Mouse (Mus musculus): ENCODE data around the gene Azin2. TPM values are rescaled to one million over a fixed set of nuclear protein-coding genes. Genes with fewer than 3 reads are reported as not detected.
A peak's percentile ranks its signal among the peaks of the same experiment; 100 is the strongest.

Azin2 gene
- polyA plus RNA-seq, 1 experiment = 12.5 TPM

DNA sequence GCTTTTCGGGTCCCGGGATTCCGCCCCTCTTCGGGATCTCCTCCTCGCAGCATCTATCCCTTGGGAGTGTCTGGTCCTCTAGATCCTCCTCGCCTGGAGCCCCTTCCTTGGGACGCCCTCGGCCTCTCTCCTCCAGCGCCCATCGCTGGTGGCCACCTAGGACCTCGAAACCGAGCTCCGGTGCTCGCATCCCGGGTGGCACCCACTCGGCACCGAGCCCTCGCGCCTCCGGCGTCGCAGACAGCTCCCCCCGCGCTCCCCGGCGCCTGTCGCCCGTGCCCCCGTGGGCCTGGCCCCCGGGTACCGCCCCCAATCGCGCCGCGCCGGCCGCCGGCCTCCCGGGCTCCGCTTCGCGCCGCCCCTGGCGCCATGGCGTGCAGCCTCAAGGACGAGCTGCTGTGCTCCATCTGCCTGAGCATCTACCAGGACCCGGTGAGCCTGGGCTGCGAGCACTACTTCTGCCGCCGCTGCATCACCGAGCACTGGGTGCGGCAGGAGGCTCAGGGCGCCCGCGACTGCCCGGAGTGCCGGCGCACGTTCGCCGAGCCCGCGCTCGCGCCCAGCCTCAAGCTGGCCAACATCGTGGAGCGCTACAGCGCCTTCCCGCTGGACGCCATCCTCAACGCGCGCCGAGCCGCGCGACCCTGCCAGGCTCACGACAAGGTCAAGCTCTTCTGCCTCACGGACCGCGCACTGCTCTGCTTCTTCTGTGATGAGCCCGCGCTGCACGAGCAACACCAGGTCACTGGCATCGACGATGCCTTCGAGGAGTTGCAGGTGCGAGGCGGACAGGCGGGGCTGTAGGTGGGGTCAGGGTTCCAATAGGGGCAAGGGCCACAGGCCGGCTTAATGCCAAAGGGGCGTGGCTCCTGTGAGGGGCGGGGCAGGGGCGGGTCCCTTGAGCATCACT, 78.2 kb downstream of the Azin2 start:
- TF ChIP-seq MYOD1 (IDR thresholded peaks at IDR 0.05; ENCODE audit: control insufficient read depth, insufficient read length, low read depth) (no peak), USF1 (IDR thresholded peaks at IDR 0.05; ENCODE audit: low read depth) (no peak), MYOG (IDR thresholded peaks at IDR 0.05; ENCODE audit: control insufficient read depth, extremely low read depth, insufficient read length) (no peak), FOSL1 (IDR thresholded peaks at IDR 0.05; ENCODE audit: insufficient read depth, low read length, poor library complexity, severe bottlenecking) (no peak), MAX (IDR thresholded peaks at IDR 0.05) (no peak), CEBPB (IDR thresholded peaks at IDR 0.05; ENCODE audit: low read depth) (no peak), CTCF (IDR thresholded peaks at IDR 0.05; ENCODE audit: control insufficient read depth, insufficient read depth, insufficient read length) (no peak)
- no peaks in the 10 kb centered on the region for H3K79me2 ChIP-seq (ENCODE audit: control insufficient read depth, insufficient read depth)

DNA sequence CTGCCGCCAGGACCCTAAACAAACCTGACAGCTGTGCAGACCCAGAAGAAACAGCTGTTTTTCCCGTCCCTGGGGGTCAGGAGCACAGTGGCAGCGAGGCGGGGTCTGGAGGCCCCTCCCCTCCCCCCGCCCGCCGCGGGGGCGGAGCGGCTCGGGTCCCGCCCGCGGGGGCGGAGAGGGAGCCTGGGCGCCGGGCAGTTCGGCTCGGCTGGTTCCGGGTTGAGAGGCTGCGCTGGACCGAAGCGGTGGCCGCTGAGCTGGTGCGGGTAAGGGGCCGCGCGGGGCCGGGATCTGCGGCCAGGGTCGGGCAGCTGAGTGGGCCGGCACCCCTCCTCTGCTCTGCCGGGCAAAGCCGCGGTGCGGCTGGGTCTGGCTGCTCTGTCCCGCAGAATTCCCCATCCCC, 78.9 kb downstream of the Azin2 start, which contains the start of gene Trim62:
Gene Trim62 (plus strand): TSS at position 202 of the 403 bp plus-strand sequence.
- TF ChIP-seq MYOG (IDR thresholded peaks at IDR 0.05; ENCODE audit: control insufficient read depth, extremely low read depth, insufficient read length) (no peak), MYOD1 (IDR thresholded peaks at IDR 0.05; ENCODE audit: control insufficient read depth, insufficient read length, low read depth) (no peak), CEBPB (IDR thresholded peaks at IDR 0.05; ENCODE audit: low read depth) (no peak), CTCF (IDR thresholded peaks at IDR 0.05; ENCODE audit: control insufficient read depth, insufficient read depth, insufficient read length) (no peak)

More for the DNA sequence above, 78.2 kb downstream of the Azin2 start:
- Histone ChIP-seq H3K27me3 (ENCODE audit: control insufficient read depth, insufficient read depth, insufficient read length) (peaks cover 20% of the 10 kb centered on the region), H3K79me3 (ENCODE audit: low read depth) (no peaks in the 10 kb centered on the region), H3ac (ENCODE audit: control insufficient read depth, insufficient read length, low read depth) (peak overlapping the region; percentile 70), H3K4me3 (ENCODE audit: insufficient read depth, poor library complexity, severe bottlenecking) (peak overlapping the region; percentile 18), H3K36me3 (ENCODE audit: control insufficient read depth, insufficient read depth) (no peaks in the 10 kb centered on the region)

More for the DNA sequence above, 78.9 kb downstream of the Azin2 start, which contains the start of gene Trim62:
- Histone ChIP-seq H3ac (ENCODE audit: control insufficient read depth, insufficient read length, low read depth) (peak within 1 kb of the TSS; percentile 70), H3K27me3 (ENCODE audit: control insufficient read depth, insufficient read depth, insufficient read length) (peaks cover 25% of the 10 kb centered on the region), H3K79me3 (ENCODE audit: low read depth) (no peaks in the 10 kb centered on the region), H3K36me3 (ENCODE audit: control insufficient read depth, insufficient read depth) (no peaks in the 10 kb centered on the region), H3K4me3 (ENCODE audit: insufficient read depth, poor library complexity, severe bottlenecking) (peak within 1 kb of the TSS; percentile 18), H3K79me2 (ENCODE audit: control insufficient read depth, insufficient read depth) (no peaks in the 10 kb centered on the region)

Other genes with a start within 250 kb of the Azin2 start
- gene A3galt2, start 207.1 kb downstream of the Azin2 start, polyA plus RNA-seq (2012; fragmentation: generic; extraction: Trizol) = 0.15 TPM
- 9.9 TPM for gene Zfp362, start 156.4 kb downstream of the Azin2 start, polyA plus RNA-seq (2012; fragmentation: generic; extraction: Trizol)
- 0.87 TPM for gene Trim62, start 78.9 kb downstream of the Azin2 start, polyA plus RNA-seq (2012; fragmentation: generic; extraction: Trizol)
- 176 TPM for gene Ak2, start 29.5 kb upstream of the Azin2 start, polyA plus RNA-seq (2012; fragmentation: generic; extraction: Trizol)
- gene Rnf19b, start 95.8 kb upstream of the Azin2 start, polyA plus RNA-seq (2012; fragmentation: generic; extraction: Trizol) = 53.5 TPM
- gene Tmem54, start 143.1 kb upstream of the Azin2 start, polyA plus RNA-seq (2012; fragmentation: generic; extraction: Trizol) = 0.18 TPM
- not detected for gene Hpca, start 159.6 kb upstream of the Azin2 start, polyA plus RNA-seq (2012; fragmentation: generic; extraction: Trizol)
- 0.14 TPM for gene Fndc5, start 174.6 kb upstream of the Azin2 start, polyA plus RNA-seq (2012; fragmentation: generic; extraction: Trizol)
- gene S100pbp, start 227.3 kb upstream of the Azin2 start, polyA plus RNA-seq (2012; fragmentation: generic; extraction: Trizol) = 8.1 TPM
- gene Yars, start 227.3 kb upstream of the Azin2 start, polyA plus RNA-seq (2012; fragmentation: generic; extraction: Trizol) = 105 TPM